Mouse (Mus musculus) adipocyte (in vitro differentiated cells): ENCODE data around the gene Ctps2.

ENCODE experiments used
- DNase-seq: peaks from one replicate; pipeline ENCODE4 v3.0.0-alpha.2; 2016; ENCODE audit warnings: low spot score

The Ctps2 gene

DNA sequence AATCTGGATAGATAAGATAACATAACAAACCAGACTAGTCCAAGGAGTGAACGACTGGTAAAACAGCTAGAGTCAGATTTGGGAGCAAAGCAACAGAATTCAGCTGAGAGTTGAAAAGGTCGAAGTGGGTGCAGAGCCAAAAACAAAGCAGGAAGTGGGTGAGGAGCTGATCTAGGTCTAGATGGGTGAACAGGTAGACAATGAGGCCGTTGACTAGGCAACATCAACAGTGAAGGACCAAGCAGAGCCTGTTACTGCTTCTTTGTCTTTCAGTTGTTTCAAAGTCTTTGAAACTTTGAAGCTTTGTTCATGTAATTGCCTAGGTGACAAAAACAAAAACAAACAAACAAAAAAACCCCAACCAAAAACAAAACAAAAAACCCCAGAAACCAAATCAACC, 75.2 kb downstream of the Ctps2 start:
- no peak for DNase-seq

DNA sequence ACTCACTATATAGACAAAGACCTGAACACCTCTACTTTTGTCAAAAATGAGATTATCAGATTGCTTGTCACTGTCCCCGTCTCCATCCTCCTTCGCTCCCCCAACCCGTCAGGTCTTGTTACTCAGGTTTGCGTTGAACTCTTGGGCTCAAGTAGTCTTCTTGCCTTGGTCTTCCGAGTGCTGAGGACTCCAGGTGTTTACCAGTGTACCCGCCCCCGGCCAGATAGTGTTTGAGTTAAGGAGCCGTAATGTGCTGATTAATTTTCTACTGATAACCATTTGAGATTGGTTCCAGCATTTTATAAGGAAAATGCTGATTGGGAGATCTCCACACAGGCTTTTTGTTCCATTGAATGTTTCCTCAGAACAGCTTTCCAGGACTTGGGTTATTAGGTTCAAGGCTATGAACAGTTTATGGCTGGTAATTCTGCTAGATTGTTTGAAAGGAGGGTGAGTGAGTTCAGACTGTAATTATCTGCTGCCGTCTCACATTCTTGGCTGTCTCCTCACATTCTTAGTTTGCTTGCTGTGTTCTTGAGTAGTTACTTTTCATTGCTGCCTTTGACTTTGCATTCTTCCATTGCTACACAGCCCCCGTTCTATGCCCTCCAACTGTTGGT, 85.9 kb downstream of the Ctps2 start:
- DNase-seq = peak; percentile 21

DNA sequence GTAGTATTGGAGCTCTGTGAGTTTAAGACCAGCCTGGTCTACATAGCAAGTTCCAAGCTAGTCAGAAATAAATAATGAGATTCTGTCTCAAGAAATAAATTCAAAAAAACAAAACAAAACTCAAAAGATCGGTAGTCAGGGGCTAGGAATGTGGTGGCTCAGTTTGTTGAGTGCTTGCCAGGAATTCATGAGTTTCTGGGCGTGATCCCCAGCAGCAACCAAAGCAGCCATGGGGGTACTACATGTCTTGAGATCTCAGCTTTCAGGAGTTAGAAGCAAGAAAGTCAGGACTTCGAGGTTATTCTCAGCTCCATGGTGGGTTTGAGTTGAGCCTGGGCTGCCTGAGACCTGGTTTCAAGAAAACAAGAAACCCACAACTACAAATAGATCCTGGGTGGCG, 90.4 kb downstream of the Ctps2 start:
- no peak for DNase-seq

DNA sequence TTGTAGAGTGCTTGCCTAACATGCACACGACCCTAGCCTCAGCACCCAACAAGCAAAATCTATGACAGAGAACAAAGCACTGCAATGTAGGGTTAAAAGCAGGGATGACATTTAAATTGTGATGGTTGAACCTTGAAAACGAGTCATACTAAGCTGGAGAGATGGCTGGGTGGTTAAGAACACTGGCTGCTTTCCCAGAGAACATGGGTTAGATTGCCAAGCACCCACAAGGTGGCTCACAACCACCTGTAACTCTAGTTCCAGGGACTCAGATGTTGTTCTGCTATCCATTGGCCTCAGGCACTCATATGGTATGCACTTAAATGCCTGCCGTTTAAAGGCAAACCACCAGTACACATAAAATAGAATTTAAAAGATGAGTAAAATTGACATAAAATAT, 91.1 kb downstream of the Ctps2 start:
- DNase-seq = no peak

DNA sequence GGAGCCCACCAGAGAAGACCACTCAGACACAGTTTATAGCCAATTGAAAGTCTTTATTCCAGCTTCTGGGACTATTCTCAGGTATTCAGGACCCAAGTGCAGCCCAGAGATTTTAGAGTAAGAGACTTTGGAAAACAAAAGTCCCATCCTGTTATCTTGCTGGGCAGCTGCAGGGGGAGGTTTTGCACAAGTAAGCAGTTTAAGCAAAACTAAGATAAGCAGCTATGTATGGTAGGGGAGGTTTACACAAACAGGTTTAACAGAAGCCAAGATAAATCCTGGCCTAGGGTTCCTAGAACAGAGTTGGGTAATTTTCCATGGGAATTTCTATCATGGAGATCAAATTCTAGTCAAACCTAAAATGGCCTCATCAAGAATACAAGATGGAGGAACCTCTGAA, 126.8 kb downstream of the Ctps2 start:
- DNase-seq = peak; percentile 2

DNA sequence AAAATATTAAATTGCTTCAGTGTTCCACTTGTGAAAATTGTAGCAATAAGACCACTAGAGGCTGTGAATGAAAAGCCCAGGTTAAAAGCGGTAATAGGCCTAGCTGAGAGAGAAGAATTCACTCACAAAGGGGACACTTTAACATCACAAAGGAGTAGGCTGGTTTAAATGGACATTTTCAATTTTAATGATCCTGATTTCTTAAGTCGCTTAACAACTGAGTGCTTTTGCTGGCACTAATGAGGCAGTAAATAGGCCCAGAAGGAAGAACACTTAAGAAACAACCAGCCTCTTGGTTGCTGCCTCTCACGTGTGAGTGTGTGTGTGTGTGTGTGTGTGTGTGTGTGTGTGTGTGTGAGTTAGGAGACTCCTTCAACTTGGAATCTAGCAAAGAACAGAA, 137.7 kb downstream of the Ctps2 start:
- DNase-seq = no peak

DNA sequence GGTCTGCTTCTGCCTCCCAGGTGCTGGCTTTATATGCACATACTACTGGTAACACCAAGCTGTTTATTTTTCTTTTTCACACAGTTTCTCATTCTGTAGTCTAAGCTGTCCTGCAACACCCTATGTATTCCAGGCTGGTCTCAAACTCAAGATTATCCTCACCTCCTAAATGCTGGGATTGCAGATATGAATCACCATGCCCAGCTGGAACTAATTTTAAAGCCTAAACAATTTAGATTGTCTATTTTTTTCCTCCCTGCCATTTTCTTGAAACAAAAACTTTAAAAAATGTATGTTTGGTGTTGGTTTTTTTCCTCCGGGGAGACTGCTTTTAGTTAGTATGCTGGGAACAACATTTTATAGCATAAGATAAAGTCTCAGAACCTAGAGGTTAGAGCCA, 141.7 kb downstream of the Ctps2 start:
- no peak for DNase-seq

DNA sequence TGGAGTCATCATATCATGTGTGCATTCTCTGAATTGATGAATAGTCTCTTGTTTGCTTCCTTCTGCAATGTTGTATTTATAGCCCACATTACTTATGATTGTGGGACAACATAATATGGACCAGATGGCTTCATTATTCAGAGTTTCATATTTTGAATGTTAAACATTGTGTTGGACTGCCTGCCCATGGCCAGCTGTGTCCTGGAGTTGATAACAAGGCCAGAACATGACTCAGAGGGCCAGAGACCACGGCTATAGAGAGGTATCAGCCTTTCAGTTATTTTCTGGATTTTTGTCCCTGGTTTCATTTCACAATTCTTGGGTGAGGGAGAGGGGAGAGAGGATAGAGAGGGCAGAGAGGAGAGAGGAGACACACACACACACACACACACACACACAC, 162.9 kb downstream of the Ctps2 start:
- DNase-seq = peak; percentile 2
